In the genomic region with DNA sequence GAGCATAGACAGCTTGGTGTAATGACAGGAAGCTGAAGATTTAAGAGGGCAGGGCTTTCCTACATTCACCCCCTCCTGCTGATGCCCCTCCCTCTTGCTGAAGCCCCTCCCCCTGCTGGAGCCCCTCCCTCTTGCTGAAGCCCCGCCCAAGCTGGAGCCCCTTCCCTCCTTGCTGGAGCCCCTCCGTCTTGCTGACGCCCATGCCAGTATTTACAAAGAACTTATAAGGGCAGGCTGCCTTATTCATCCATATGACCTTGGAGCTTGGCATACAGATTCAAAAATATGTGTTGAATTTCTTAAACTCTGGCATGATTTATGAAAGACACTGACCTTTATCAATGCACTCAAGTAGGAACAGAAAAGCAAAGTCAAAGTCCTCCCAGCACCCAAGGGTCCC, we compare ENCODE assay signal across 17 mouse cellular contexts.
"Had no signal": no experiment of that assay in that cellular context is flagged by ENCODE, and none has a peak within 500 bp of the region (broad histone marks: within the 10 kb centered on the region; RNA-seq: fewer than 3 reads in every experiment).

No protein-coding gene starts in this region.

- H3K27ac ChIP-seq: midbrain, embryonic 10.5 days; midbrain, embryonic 12.5 days; neural tube, embryonic 13.5 days; neural tube, embryonic 15.5 days had no signal

- H3K4me3 ChIP-seq: midbrain, embryonic 10.5 days; midbrain, embryonic 12.5 days; myocyte; neural tube, embryonic 13.5 days; neural tube, embryonic 15.5 days had no signal

- H3K27me3 ChIP-seq: neural tube, embryonic 15.5 days had no signal

- DNase-seq: lung, embryonic 14.5 days; lung, postnatal 10 days; lung, postnatal 4 days; midbrain, embryonic 14.5 days; retina, postnatal 1 day; right cerebral cortex, adult 18-20 months; right cerebral cortex, postnatal 25 days; right cerebral cortex, postnatal 4 days; spleen, adult 18-20 months; thymus, adult 2 months; thymus, postnatal 25 days; thymus, postnatal 4 days had no signal

- H3K36me3 ChIP-seq: midbrain, embryonic 10.5 days; midbrain, embryonic 12.5 days; neural tube, embryonic 13.5 days; neural tube, embryonic 15.5 days had no signal

- H3K9ac ChIP-seq: lung, embryonic 14.5 days; midbrain, embryonic 12.5 days; neural tube, embryonic 13.5 days; neural tube, embryonic 15.5 days had no signal
